Mouse (Mus musculus) kidney, adult 2 months (tissue): ENCODE results near the gene Rgs12.

ENCODE experiments used
- CTCF ChIP-seq: fragments of 200-500 bp; conservative IDR thresholded peaks from 2 replicates; pipeline ENCODE4 v1.5.1; 2011; ENCODE audit warnings: low read depth, mild to moderate bottlenecking, control low read depth, low read length, moderate library complexity, mixed read lengths; ENCODE audit not compliant: insufficient read depth, insufficient read length
- POLR2A ChIP-seq: fragments of 200-500 bp; IDR thresholded peaks from one replicate; pipeline ENCODE4 v1.6.1; 2011; ENCODE audit warnings: low read depth, low read length, control low read depth

DNA sequence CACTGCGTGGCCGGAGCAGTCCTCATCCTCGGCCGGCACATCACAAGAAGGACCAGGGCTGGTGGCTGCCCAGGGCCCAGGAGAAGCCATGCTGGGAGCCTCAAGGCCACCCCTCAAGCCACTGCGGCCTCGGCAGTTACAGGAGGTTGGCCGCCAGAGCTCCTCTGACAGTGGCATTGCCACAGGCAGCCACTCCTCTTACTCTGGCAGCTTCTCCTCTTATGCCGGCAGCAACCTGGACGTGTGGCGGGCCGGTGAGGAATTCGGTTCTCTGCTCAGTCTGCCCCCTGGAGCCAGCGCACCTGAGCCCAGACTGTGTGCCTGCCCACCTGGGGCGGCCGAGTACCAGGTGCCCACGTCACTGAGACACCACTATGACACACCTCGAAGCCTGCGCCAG, 129.9 kb downstream of the Rgs12 start:
- TF ChIP-seq POLR2A (no peak), CTCF (no peak)
